In the genomic region with DNA sequence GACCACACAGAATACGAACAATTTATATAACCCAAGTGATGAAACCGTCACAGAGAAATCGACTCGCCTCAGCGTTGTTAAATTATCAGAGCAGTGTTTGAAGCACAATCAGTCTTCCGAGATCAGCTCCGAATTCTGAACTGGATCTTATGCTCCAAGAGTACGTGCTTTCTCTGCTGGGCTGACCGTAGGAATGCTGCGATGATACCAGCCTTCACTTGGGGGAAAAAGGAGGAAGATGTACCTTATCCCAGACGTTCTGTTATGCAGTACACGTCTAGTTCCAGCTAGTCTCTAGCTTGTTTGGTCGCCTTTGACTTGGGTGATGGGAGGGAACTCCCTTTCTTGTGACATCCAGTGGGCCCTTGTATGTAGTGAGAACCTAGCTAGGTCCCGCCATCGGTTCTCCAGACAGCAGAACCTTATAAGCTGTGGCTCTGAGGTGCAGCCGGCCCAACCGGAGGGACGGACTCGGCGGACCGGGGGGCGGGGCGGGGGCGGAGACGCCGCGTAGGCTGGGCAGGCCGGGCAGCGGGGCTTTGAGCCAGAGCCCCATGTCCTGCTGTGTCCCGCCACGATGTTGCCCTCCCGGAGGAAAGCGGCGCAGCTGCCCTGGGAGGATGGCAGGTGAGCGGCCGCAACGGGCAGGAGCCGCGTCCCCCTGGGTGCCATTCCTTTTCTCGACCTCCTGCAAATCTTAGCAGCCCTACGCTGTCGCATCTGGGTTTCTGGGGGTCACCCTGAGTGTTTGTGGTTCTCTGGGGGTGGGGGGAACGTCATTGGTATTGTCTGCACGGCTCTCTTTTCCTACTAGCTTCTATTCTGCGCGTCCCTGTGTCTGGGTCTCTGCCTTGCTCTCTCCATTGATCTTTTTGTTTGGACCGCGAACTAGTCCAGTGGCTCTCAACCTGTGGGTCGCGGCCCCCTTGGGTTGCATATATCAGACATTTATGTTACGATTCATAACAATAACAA, we compare ENCODE assay signal across 8 mouse cellular contexts. TPM values are rescaled to one million over a fixed set of nuclear protein-coding genes. Genes with fewer than 3 reads are reported as not detected.
DNase-seq lines count a peak whose midpoint lies in the region; ATAC-seq and TF ChIP-seq lines count a peak whose summit lies in the region.

A gene (plus strand): TSS at position 331 of the 975 bp plus-strand sequence.

- peaks cover 4% of the 10 kb centered on the region for H3K79me3 ChIP-seq in C2C12 (ENCODE audit: low read depth)

- peaks cover 31% of the 10 kb centered on the region for H3K36me3 ChIP-seq in C2C12 (ENCODE audit: control insufficient read depth, insufficient read depth)
- peaks cover 51% of the 10 kb centered on the region for H3K36me3 ChIP-seq in heart, embryonic 13.5 days
- peaks cover 48% of the 10 kb centered on the region for H3K36me3 ChIP-seq in liver, embryonic 12.5 days
- peaks cover 15% of the 10 kb centered on the region for H3K36me3 ChIP-seq in splenic B cell, adult 2 months (ENCODE audit: control insufficient read depth, insufficient read depth, low read length, poor library complexity, severe bottlenecking)

- peak within 1 kb of the TSS; percentile 65 for H3K27ac ChIP-seq in heart, embryonic 13.5 days (replicated peaks)
- peak within 1 kb of the TSS; percentile 64 for H3K27ac ChIP-seq in liver, embryonic 12.5 days

- no peaks in the 10 kb centered on the region for H3K27me3 ChIP-seq in C2C12 (ENCODE audit: control insufficient read depth, insufficient read depth, insufficient read length)
- no peaks in the 10 kb centered on the region for H3K27me3 ChIP-seq in heart, embryonic 13.5 days (replicated peaks)
- H3K27me3 ChIP-seq in liver, embryonic 12.5 days (replicated peaks) = no peaks in the 10 kb centered on the region
- H3K27me3 ChIP-seq in splenic B cell, adult 2 months (ENCODE audit: control insufficient read depth, insufficient read depth, low read length, poor library complexity, severe bottlenecking) = no peaks in the 10 kb centered on the region

- ATAC-seq in erythroid progenitor cell, adult 5-6 weeks (replicated peaks; ENCODE audit: low FRiP score, poor library complexity, severe bottlenecking) = peak; percentile 96
- ATAC-seq in heart, embryonic 13.5 days (ENCODE audit: extremely low read depth, insufficient number of reproducible peaks, low FRiP score, low TSS enrichment) = peak; percentile 79
- peak; percentile 85 for ATAC-seq in liver, embryonic 12.5 days

- H3K4me2 ChIP-seq in heart, embryonic 13.5 days = peak within 1 kb of the TSS; percentile 73
- H3K4me2 ChIP-seq in liver, embryonic 12.5 days = peak within 1 kb of the TSS; percentile 93

- 8% methylated on average over 51 of the region's 51 CpGs for WGBS in heart, embryonic 13.5 days
- 8% methylated on average over 51 of the region's 51 CpGs for WGBS in liver, embryonic 12.5 days (ENCODE audit: insufficient replicate concordance)

- peak; percentile 89 for TF ChIP-seq POLR2A in brain, embryonic 14.5 days (IDR thresholded peaks at IDR 0.05; ENCODE audit: borderline replicate concordance, extremely low read depth, insufficient read depth, insufficient read length, poor library complexity, severe bottlenecking)

- DNase-seq in brain, embryonic 14.5 days (ENCODE audit: low read depth) = peak; percentile 90
- peak; percentile 93 for DNase-seq in kidney, postnatal 10 days
- peak; percentile 78 for DNase-seq in naive thymus-derived CD4-positive, alpha-beta T cell, adult 2 months (ENCODE audit: low read depth)
- DNase-seq in splenic B cell, adult 2 months (ENCODE audit: low read depth, low spot score) = peak; percentile 80

- H3ac ChIP-seq in C2C12 (ENCODE audit: control insufficient read depth, insufficient read length, low read depth) = peak within 1 kb of the TSS; percentile 91

- H3K9ac ChIP-seq in heart, embryonic 13.5 days = peak within 1 kb of the TSS; percentile 95
- peak within 1 kb of the TSS; percentile 80 for H3K9ac ChIP-seq in liver, embryonic 12.5 days

- no peaks in the 10 kb centered on the region for H3K9me3 ChIP-seq in heart, embryonic 13.5 days
- H3K9me3 ChIP-seq in liver, embryonic 12.5 days (replicated peaks) = no peaks in the 10 kb centered on the region

- peaks cover 17% of the 10 kb centered on the region for H3K4me1 ChIP-seq in heart, embryonic 13.5 days
- peaks cover 23% of the 10 kb centered on the region for H3K4me1 ChIP-seq in liver, embryonic 12.5 days

- TF ChIP-seq CTCF in C2C12 (IDR thresholded peaks at IDR 0.05; ENCODE audit: control insufficient read depth, insufficient read depth, insufficient read length) = no peak
- TF ChIP-seq CTCF in brain, embryonic 14.5 days (IDR thresholded peaks at IDR 0.05; ENCODE audit: borderline replicate concordance, extremely low read depth, insufficient read depth, insufficient read length) = no peak

- H3K4me3 ChIP-seq in C2C12 (ENCODE audit: insufficient read depth, poor library complexity, severe bottlenecking) = peak within 1 kb of the TSS; percentile 72
- peak within 1 kb of the TSS; percentile 93 for H3K4me3 ChIP-seq in heart, embryonic 13.5 days
- H3K4me3 ChIP-seq in liver, embryonic 12.5 days = peak within 1 kb of the TSS; percentile 82

- peaks cover 46% of the 10 kb centered on the region for H3K79me2 ChIP-seq in C2C12 (ENCODE audit: control insufficient read depth, insufficient read depth)

TF ChIP-seq in C2C12, 6 proteins besides CTCF, POLR2A, EP300 and RAD21:
- TF ChIP-seq MYOD1 (IDR thresholded peaks at IDR 0.05; ENCODE audit: control insufficient read depth, insufficient read length, low read depth) = no peak
- no peak for TF ChIP-seq MYOG (IDR thresholded peaks at IDR 0.05; ENCODE audit: control insufficient read depth, extremely low read depth, insufficient read length)
- TF ChIP-seq MAX (IDR thresholded peaks at IDR 0.05) = no peak
- no peak for TF ChIP-seq FOSL1 (IDR thresholded peaks at IDR 0.05; ENCODE audit: insufficient read depth, low read length, poor library complexity, severe bottlenecking)
- TF ChIP-seq CEBPB (IDR thresholded peaks at IDR 0.05; ENCODE audit: low read depth) = no peak
- no peak for TF ChIP-seq USF1 (IDR thresholded peaks at IDR 0.05; ENCODE audit: low read depth)
TF ChIP-seq in C2C12: peak in this region for 0.

RNA-seq across cellular contexts. Expression of the gene that starts here (rescaled TPM):
- 16.1 TPM for polyA plus RNA-seq in C2C12 (2012; fragmentation: generic; extraction: Trizol)
- 47.2 and 57.5 TPM in 2 replicates for polyA plus RNA-seq in brain, embryonic 14.5 days (2012; rRNA removed)
- 2.9 and 3.4 TPM in 2 replicates for total RNA-seq in erythroid progenitor cell, adult 5-6 weeks (2015; ENCODE audit: low replicate concordance)
- total RNA-seq in erythroid progenitor cell, adult 5-6 weeks (2017; ENCODE audit: low replicate concordance) = 0.53 and 4.0 TPM in 2 replicates
- 20.6 and 21.2 TPM in 2 replicates for polyA plus RNA-seq in heart, embryonic 13.5 days (2015; fragmentation: Nextera tagmentation; extraction: Ambion mirVana)
- polyA plus RNA-seq in liver, embryonic 12.5 days (2016; fragmentation: Nextera tagmentation; extraction: Ambion mirVana) = 10.6 and 11.3 TPM in 2 replicates

Comparison
In these comparisons a context has a peak if more than half of its experiments do, and no peak if none do; other contexts are left out.
1. Peak in every context shown above with its lines: DNase-seq, ATAC-seq, H3K4me3 ChIP-seq and H3K27ac ChIP-seq.